Mouse (Mus musculus): Measurements from ENCODE around the gene Atn1.
A peak's percentile ranks its signal among the peaks of the same experiment; 100 is the strongest.

- TF ChIP-seq EP300 (IDR thresholded peaks at IDR 0.05; ENCODE audit: low read depth), result no peak
- peak; percentile 33 for TF ChIP-seq CTCF (IDR thresholded peaks at IDR 0.05; ENCODE audit: low read depth)
Measured at GRCm38 (mm10) chr6:124702102-124702783, 54.1 kb downstream of the Atn1 start.

All from liver, postnatal 0 days (tissue).